Mouse (Mus musculus) olfactory bulb, adult 2 months (tissue): ENCODE results near the gene Zar1l. TPM values are rescaled to one million over a fixed set of nuclear protein-coding genes. Genes with fewer than 3 reads are reported as not detected.

ENCODE experiments used
- H3K27ac ChIP-seq: fragments of 200-500 bp; 2 replicates; pipeline ENCODE4 v1.5.1; 2012; ENCODE audit warnings: low read depth, low read length; ENCODE audit not compliant: insufficient read depth
- H3K4me1 ChIP-seq: fragments of 200-500 bp; 2 replicates; pipeline ENCODE4 v1.6.1; 2012; ENCODE audit warnings: low read length; ENCODE audit not compliant: control insufficient read depth, insufficient read depth
- H3K4me3 ChIP-seq: fragments of 200-500 bp; 2 replicates; pipeline ENCODE4 v1.5.1; 2012; ENCODE audit warnings: mild to moderate bottlenecking, low read depth, low read length, moderate library complexity; ENCODE audit not compliant: insufficient read depth
- CTCF ChIP-seq: fragments of 200-500 bp; IDR thresholded peaks from 2 replicates; pipeline ENCODE4 v1.5.1; 2012; ENCODE audit warnings: low read depth, mild to moderate bottlenecking, low read length, moderate library complexity; ENCODE audit not compliant: insufficient read depth
- POLR2A ChIP-seq: fragments of 200-500 bp; IDR thresholded peaks from 2 replicates; pipeline ENCODE4 v1.6.1; 2012; ENCODE audit warnings: mild to moderate bottlenecking, low read depth, low read length, moderate library complexity; ENCODE audit not compliant: insufficient read depth
- WGBS: fragments of 180-500 bp; shearing (Covaris S2); methylation state at CpG from one replicate; pipeline ENCODE4 v1.1.7; 2018; 5-methylcytosine and 5-hydroxymethylcytosine counted together
- polyA plus RNA-seq: library from polyadenylated mRNA; stranded (reverse); fragments of >200 nt; gene quantifications from 2 replicates; pipeline ENCODE4 v1.2.4, GENCODE M21; 2012; ENCODE audit warnings: low replicate concordance; ENCODE audit not compliant: missing spikeins, insufficient read depth, insufficient read length

Zar1l gene
- polyA plus RNA-seq, 1 experiment: not detected

DNA sequence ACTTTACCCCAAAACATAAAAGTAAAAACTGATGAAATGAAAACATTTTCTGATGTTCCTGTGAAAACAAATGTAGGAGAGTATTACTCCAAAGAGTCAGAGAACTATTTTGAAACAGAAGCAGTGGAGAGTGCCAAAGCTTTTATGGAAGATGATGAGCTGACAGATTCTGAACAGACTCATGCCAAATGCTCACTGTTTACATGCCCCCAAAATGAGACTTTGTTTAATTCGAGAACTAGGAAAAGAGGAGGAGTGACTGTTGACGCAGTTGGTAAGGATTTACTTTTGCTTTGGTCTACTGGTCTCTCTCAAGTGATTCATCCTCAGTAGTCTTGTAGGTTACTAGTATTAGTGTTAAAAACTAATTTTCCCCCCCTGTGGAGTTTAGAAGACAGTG is 25.2 kb upstream of the Zar1l start:
- H3K27ac ChIP-seq: no peak overlapping the region
- no peaks in the 10 kb centered on the region for H3K4me1 ChIP-seq
- H3K4me3 ChIP-seq: no peak overlapping the region
- WGBS: 82% methylated on average over 2 of the region's 2 CpGs
- no peak for TF ChIP-seq POLR2A
- no peak for TF ChIP-seq CTCF

DNA sequence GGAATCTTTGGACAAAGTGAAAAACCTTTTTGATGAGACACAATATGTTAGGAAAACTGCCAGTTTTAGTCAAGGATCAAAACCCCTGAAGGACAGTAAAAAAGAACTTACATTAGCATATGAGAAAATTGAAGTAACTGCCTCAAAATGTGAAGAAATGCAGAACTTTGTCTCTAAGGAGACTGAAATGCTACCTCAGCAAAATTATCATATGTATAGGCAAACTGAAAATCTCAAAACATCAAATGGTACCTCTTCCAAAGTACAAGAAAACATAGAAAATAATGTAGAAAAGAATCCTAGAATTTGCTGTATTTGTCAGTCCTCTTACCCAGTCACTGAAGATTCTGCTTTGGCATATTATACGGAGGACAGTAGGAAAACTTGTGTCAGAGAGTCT is 23.3 kb upstream of the Zar1l start:
- no peak for TF ChIP-seq CTCF
- no peak for TF ChIP-seq POLR2A
- H3K4me3 ChIP-seq: no peak overlapping the region
- no peak overlapping the region for H3K27ac ChIP-seq
- no peaks in the 10 kb centered on the region for H3K4me1 ChIP-seq
- WGBS: 89% methylated on average over 1 of the region's 1 CpGs

DNA sequence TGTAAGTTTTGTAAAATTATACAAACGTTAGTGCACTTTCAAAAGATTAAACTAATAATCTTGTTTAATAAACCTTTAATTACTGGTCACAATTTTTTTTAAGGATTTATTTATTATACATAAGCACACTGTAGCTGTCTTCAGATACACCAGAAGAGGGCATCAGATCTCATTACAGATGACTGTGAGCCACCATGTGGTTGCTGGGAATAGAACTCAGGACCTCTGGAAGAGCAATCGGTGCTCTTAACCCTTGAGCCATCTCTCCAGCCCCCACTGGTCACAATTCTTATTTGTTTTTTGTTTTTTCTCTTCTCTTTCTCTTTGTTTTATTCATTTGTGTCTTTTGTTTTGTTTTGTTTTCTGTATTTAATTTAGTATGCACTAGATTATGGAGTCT is 7.3 kb upstream of the Zar1l start:
- Histone ChIP-seq H3K27ac (no peak overlapping the region), H3K4me1 (no peaks in the 10 kb centered on the region), H3K4me3 (no peak overlapping the region)
- TF ChIP-seq CTCF (no peak), POLR2A (no peak)
- 94% methylated on average over 2 of the region's 2 CpGs for WGBS

DNA sequence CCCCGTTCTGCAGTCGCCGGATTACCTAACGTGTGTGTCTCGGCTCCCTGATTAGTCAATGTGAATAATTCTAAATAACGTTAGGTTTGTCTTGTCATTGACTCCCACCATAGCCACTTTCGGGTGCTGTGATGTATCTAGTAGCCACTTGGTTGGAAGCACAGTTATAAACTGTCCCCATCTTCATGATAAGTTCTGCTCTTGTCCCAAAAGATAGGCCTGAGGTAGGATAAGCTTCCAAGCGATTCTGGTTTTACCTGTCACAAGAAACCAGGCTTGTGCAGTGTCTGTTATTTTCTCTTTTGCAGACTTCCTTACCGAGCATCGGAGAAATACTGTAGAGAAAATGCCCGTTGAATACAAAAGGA is 4.9 kb upstream of the Zar1l start:
- Histone ChIP-seq H3K4me1 (no peaks in the 10 kb centered on the region), H3K27ac (no peak overlapping the region), H3K4me3 (peak overlapping the region; percentile 95)
- TF ChIP-seq CTCF (no peak), POLR2A (no peak)
- WGBS: 3% methylated on average over 11 of the region's 11 CpGs

DNA sequence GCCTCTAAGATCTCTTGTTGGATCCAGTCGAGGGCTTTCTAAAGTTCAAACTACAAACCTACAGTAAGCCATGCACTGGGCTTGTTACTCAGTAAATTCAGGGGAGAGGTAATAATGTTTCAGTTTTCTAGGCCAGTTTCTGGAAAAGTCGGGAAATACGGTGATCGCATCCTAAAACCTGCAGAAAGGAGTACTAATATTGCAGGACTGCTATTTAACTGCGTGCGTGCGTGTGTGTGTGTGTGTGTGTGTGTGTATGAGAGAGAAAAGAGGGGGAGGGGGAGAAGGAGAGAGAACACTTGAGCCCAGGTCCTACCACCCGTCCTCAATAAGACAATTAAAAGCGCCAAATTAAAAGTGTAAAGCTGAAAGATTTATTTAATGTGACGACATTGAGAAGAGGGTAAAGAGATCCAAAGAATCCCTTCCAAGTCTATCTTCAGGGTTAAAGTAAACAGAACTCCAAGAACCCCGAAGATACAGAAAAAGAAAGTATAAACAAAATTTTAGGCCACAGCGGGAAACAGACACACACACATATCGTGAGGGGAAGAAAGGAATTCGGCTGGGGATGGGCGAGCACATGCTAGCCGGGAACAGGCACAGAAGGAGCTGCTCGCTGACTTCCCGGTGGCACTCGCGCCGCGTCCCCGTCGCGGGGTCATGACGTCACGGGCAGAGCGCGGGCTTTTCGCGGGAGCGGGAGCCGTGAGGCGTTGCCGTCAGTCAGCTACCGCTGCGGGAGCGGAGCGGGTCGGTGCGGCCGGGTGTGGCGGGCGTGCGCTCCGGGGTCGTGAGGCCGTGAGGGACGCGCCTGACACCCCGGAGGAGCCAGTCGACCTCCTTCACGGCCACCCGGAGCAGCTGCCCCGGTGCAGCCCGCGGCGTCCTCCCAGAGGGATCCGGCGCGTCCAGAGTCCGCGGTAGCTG is 4.2 kb upstream of the Zar1l start, which contains the start of gene Brca2:
Gene Brca2 (plus strand): TSS at position 694 of the 930 bp plus-strand sequence.
- Histone ChIP-seq H3K4me3 (peak within 1 kb of the TSS; percentile 95), H3K27ac (no peak within 1 kb of the TSS; the same call in 1 of the 2 replicates), H3K4me1 (no peaks in the 10 kb centered on the region)
- no peak for TF ChIP-seq CTCF
- TF ChIP-seq POLR2A: peak; percentile 64
- 3% methylated on average over 63 of the region's 63 CpGs for WGBS

DNA sequence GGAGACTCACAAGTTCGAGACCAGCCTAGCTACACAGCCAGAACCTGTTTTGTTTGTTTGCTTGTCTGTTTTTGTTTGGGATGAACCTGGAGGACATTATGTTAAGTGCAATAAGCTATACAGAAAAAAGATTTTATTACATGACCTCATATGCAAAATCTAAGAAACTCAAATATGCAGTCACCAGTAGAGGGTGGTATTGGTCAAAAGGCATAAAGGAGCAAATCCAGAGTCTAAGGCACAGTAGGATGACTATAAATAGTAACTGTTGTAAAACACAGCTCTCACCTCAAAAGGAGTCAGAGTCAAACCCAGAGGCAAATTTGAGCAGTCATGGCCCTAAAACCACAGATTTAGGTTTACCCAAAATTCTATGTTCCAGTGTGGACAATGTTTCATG is 1.6 kb upstream of the Zar1l start:
- 93% methylated on average over 1 of the region's 1 CpGs for WGBS
- Histone ChIP-seq H3K27ac (no peak overlapping the region), H3K4me3 (no peak overlapping the region), H3K4me1 (no peaks in the 10 kb centered on the region)
- no peak for TF ChIP-seq POLR2A
- no peak for TF ChIP-seq CTCF

DNA sequence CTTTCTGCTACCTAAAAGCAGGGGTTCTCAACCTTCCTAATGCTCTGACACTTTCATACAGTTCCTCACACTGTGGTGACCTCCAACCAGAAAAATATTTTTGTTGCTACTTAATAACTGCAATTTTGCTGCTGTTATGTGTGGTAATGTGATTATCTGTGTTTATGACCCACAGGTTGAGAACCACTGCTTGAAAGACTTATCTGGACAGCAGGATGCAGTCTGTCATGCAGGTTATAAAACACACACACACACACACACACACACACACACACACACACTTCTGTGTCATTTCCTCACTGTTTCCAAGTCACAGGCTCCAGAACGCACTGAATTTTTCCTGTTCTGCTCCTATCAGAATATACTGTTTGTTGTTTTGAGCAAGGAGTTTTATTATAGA is 3.9 kb downstream of the Zar1l start:
- Histone ChIP-seq H3K4me1 (no peaks in the 10 kb centered on the region), H3K27ac (no peak overlapping the region), H3K4me3 (no peak overlapping the region)
- TF ChIP-seq POLR2A: no peak
- TF ChIP-seq CTCF: no peak
- 81% methylated on average over 1 of the region's 1 CpGs for WGBS

DNA sequence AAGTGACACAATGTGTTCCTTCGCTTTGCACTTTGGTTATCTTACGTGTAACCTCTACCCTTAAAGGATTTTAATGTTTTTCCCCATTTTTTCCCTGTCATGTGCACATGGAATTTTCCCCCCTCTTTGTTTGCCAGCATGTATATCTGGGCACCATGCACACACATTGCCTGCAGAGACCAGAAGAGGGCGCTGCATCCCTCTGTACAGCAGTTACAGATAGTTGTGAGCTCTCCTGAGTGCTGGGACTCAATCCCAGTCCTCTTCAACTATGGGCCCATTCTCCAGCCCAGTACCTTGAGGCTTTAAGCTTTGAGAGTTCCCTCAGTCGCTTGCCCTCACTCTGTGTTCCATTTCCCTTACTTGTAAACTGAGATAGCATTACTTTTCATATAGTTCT is 4.7 kb downstream of the Zar1l start:
- no peak for TF ChIP-seq POLR2A
- TF ChIP-seq CTCF: no peak
- no peaks in the 10 kb centered on the region for H3K4me1 ChIP-seq
- H3K4me3 ChIP-seq: no peak overlapping the region
- 81% methylated on average over 4 of the region's 4 CpGs for WGBS
- H3K27ac ChIP-seq: no peak overlapping the region

DNA sequence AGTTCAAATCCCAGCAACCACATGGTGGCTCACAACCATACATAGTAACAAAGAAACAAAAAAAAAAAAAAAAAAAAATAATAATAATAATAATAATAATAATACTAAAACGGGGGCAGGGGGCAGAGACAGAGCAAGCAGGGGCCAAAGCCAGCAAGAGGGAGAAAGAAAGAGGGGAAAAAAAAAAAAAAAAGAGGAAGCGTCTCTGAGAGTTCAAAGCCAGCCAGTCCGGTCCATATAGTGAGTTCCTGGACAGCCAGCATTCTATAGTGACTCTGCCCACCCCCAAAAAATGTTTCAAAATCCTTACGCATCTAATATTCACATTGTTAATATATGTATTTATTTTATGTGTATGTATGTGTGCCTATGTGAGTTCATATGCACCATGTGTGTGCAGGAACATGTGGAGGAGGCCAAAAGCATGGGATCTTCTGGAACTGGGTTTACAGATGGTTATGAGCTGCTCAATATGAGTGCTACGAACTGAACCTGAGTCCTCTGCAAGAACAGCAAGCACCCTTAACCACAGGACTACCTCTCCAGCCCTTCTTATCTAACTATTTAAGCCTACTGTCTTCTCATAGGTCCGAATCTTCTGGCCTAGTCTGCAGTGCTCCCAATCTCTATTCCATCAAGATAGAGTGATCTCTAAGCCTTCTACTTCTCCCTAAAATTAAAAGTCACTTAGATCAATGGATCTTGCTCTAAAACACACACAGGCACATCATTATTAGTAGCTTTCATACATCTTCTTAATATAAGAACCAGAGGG is 7.3 kb downstream of the Zar1l start:
- TF ChIP-seq POLR2A: no peak
- no peak for TF ChIP-seq CTCF
- H3K4me1 ChIP-seq: no peaks in the 10 kb centered on the region
- no peak overlapping the region for H3K27ac ChIP-seq
- WGBS: 86% methylated on average over 6 of the region's 6 CpGs
- H3K4me3 ChIP-seq: no peak overlapping the region
